Mouse (Mus musculus) CD4-positive helper T cell, adult 2 months (primary cell): ENCODE results near the gene Gpc1.

ENCODE experiments used
- DNase-seq: peaks from one replicate; pipeline ENCODE4 v3.0.0-alpha.2; 2012; ENCODE audit warnings: low read depth, missing footprints, low spot score

Gpc1 gene

DNA sequence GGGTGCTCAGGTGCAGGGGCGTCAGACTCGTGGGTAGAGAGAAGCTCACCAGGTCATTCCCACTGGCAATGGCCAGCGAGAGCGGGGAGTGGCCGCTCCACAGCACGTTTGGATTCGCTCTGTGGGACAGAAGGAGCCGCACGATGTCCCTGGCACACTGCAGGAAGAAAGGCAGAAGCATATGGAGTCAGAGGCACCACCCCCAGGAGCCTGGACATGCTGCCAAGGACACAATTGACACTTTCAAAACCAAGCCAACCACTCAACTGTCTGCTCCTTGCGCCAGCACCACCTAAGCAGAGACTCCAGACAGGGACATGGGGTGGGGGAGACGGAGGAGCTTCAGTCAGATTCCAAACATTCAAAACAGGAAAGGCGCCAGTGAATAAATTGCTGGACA, 47.8 kb downstream of the Gpc1 start:
- no peak for DNase-seq

DNA sequence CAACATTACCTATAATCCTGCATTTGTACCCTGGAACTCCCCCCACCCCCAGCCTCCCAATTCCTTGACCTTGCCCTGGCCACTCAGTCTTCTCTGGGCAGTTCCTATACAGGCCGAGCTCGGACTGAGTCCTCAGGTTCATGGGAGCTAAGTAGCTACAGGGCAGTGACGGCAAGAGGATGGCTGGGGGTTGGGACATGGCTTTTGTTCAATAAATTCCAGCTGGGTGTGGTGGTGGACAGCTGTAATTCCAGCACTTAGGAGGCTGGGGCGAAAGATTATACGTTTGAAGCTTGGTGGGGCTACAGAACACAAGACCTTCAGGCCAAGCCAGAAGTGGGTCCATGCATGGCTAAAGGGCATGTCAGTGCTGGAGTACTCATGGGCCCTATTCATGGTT, 48.7 kb downstream of the Gpc1 start:
- no peak for DNase-seq

DNA sequence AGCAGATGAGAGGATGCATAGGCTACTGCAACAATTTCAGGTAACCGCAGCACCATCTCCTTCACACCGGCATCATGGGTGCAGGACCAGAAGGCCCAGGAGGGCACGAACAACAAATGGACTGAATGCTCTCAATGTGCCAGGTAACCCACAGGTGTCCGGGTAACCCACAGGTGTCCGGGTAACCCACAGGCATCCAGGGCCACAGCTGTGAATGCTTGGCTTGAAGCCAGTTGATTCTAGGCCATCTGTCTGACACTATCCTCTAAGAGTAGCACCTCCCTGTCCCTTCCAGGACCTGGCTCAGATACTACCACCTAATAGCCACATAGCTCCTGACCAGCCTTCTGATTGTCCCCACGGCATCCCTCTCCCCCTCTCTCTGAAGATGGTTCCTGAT, 50.5 kb downstream of the Gpc1 start:
- DNase-seq = no peak

DNA sequence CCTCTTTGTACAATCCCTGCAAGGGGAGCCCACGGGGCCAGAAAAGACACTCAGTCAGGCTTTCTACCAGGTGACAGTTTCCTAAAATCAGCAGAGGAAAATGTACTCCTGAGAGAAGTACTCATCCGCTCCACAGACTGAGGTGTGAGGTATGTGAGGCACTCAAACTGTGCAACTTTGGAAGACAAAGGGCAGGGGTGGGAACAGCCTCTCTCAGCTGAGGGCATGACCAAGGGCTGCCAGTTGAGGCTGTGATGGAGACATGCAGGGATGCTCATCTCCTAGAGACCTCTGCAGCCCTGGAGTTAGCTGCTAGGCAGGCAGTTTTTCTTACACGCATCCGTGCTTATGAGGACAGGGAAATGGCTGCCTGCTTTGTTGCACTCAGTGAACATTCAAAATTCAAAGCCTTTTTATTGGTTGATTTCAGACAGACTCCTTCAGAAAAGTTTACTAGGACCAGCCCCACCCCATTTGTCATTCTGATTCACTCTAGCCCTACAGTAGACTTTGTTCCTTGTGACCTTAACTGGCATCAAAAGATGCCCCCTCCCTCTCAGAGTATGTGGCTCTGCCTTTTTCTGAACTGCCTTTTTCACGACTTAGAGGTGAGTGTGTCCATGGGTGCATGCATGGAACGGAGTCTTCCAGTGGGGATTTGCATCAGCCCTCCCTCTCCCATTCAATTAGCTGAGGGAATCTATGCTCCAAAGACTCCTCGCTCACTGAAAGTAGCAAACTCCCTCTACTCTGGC, 57.6 kb downstream of the Gpc1 start:
- DNase-seq = no peak

DNA sequence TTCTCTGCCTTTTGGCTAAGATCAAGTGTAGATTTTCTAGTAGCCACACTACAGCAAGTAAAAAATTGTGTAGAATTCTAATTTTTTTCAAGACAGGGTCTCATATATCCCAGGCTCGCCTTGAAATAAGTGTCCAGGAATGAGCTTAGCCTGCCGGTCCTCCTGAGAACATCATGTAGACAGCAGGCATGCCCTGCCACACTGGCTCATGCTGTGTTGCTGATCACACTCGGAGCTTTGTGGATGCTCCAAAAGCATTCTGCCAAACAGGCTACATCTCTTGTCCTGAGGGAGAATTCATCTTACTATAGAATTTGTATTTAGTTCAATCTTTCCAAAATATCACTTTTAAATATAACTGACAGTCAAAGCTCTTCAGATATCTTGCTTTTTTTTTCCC, 61.3 kb downstream of the Gpc1 start:
- no peak for DNase-seq

DNA sequence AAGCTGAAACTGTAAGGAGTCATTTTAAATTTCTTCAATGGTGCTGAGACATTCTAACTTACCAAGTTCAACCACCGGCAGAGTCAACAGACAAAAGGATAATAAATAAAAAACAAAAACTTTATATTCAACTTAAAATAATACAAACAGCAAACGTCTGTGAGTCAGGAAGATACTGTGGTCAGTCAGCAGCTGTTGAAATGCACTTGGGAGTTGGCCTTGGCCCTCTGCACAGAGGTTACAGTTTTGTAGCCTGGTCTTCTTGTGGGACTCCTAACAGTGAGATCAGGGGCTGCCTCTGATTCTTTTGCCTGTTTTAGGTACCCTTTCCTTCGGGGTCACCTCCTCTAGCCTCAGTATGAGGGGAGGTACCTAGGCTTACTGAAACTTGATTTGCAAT, 62.5 kb downstream of the Gpc1 start:
- DNase-seq = no peak

DNA sequence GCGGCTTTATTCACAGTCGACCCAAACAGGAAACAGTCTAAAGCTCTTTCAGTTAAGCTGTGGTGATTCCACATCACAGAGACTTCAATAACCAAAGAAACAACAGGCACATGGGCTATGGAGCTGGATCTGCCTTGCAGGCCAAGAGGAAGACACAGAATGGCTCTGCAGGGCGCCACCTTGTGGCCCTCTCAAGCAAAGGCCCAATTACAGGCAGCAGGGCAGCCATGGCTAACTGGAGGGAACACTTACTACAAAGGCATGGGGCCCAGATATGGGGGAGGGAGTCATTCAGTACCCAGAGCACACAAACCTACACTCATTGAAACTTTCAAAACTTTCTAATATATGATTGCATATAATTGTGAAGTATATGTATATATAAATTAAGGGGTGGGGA, 63.6 kb downstream of the Gpc1 start:
- peak; percentile 76 for DNase-seq

DNA sequence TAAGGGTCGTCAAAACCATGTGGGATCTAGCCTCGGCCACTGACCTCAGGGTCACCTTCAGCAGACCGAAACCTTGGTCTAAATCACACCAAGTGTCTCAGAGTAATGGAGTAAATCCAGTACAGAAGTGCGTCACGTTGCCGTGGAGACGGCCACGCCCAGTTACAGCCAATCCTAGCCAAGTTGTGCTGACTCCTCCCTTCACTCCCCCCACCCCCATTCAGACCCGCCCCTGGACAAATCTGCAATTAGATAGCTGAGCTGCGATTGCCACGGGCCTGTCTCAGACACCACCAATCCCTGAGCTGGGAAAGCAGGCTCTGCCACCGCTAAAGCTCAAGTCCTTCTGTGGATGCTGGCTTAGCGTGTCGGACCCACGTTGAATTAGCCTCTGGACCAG, 71.3 kb downstream of the Gpc1 start, which contains the start of gene Ankmy1:
TSS of gene Ankmy1 (minus strand) at position 121 of the 400 bp plus-strand sequence.
- DNase-seq = no peak

DNA sequence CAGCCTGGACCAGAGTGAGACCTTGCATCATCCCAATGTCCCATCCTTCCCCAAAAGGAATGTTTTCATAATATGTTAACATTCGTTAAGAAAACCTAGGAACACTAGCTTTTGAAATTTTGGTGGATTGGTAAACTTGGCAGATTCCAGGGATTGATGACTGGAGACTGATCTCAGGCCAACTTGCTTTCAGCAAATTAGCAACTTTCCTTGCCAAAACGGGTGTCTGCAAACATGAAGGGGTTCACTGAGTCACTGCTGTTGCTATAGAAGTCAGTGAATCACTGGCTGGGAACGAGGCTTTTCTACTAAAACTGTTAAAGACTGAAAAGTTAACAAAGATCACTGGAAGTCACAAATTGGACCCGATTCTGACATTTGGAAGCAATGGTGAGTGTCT, 72.2 kb downstream of the Gpc1 start:
- no peak for DNase-seq

DNA sequence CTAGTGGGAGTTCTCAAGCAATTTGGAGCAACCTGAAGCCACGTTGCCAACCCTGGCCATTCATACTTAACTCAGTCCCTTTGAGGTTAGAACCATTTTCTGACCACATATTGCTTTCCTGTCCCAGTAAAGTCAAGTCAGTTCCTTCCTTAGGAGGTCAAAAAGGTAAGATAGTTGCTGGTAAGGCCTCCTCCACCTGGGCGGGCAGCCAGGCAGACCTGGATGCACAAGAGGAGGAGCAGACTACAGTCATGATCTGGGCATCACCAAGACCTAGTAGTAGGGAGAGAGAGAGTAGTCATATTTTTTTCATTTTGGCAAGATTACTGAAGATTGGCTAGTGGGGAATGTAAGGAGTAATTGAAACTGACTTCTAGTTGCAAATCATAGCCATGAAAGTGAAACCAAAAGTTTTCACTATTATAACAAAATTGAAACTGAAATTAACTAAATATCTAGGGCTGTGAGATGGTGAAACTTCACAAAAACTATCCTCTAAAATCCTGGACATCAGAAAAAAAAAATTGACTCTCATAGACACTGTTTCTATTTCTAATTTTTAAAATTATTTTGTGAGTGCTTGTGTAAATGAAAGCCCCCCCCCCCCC, 74.4 kb downstream of the Gpc1 start:
- peak; percentile 45 for DNase-seq

DNA sequence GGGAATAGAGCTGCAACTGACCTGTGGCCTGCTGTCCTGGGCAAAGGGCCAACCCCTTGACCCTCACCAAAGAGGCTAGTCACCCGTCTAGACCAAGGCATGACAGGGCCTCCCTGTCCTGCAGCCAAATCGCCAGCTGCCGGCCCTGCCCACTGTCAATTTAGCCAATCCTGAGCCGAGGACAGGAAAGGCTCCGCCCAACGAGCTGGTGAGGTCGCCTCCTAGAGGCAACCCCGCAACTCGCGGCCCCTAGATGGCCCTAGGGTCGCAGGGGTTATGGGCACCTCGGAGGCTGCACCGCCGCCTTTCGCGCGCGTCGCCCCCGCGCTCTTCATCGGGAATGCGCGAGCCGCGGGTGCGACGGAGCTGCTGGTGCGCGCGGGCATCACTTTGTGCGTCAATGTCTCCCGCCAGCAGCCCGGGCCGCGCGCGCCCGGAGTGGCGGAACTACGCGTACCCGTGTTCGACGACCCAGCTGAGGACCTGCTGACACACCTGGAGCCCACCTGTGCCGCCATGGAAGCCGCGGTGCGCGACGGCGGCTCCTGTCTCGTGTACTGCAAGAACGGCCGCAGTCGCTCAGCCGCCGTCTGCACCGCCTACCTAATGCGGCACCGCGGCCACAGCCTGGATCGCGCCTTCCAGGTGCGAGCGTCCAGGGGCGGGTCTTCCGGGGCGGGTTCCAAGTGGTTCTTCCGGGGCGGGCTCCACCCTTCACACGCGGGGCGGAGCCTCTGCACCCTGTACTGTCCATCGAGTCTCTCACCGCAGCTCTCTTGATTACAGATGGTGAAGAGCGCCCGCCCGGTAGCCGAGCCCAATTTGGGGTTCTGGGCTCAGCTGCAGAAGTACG, 75.6 kb downstream of the Gpc1 start, which contains the start of gene Dusp28:
TSS of gene Dusp28 (plus strand) at position 203 of the 853 bp plus-strand sequence.
- peak; percentile 92 for DNase-seq

DNA sequence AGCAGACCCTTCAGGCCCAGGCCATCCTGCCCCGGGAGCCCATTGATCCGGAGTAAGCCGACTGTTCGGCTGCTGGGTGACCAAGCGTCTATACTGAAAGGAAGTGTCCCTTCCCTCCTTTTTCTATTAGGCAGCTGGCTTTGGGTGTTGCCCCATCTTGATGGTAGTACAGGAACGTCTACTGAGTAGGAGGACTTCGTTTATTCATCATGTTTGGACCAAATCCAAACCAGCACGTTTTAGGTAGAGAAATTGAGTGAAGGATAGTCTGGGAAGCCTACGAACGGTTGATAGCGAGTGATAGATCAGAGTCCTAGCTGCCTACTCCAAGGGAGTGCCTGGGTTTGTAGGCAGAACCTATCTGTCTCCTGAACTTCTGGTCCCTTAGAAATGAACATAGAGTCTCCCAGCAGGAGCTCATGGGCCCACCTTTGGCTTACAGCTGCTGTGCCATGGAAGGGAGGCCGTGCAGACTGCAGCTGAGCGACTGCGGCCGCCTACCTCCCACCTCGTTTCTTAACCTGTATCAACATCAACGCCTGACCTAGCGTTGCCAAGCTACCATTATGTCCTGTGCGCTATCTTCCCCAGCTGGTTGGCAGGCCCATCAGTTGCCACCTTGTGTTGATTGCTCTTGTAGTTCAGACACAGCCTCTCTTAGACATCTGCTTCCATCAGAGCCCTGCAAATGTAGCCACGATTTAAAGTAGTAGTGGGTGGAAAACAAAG, 76.4 kb downstream of the Gpc1 start:
- no peak for DNase-seq

DNA sequence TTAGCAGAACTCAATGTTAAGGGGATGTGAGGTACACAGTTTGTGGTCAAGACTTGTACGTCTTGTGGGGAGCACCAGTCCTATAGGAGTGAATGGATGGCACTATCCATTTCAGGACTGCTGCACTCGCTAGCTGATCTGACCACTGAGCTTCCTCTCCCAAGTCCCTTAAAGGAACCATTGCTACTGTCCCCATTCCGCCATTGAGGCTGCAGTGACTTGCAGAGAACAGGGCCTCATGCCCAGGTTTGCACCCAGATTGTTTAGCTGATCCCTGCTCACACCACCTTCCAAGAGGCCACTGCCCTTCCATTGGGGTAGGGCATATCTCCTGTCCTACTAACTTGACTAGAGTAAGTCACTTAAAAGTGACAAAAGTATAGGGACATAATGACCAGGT, 77.2 kb downstream of the Gpc1 start:
- no peak for DNase-seq

DNA sequence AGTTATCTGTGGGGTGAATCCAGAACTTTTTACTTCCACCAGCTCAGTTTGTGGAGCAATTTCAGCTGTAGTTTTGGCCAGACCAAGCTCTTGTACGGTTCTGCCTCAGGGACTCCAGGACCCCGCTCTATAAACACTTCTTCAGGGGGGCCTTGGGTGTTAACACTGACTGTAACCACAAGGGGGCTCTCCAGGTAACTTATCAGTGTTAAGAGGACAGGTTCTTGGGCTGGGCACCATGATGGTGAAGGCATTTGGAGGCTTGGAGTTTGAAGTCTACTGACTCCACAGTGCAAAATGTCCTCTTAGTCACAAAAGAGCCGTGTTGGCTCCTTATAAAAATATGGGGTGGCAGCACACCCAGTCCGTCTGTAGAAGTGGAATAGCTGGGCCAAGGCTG, 77.6 kb downstream of the Gpc1 start:
- peak; percentile 58 for DNase-seq
